Mouse (Mus musculus): ENCODE measurements around the gene Tnn.

- TF ChIP-seq CTCF (IDR thresholded peaks at IDR 0.05; ENCODE audit: low read depth, low read length) (no peak), POLR2A (IDR thresholded peaks at IDR 0.05; ENCODE audit: extremely low read depth, insufficient read depth, low read length) (no peak)
Measured at GRCm38 (mm10) chr1:160078882-160079661, 74.3 kb downstream of the Tnn start.

All from liver, adult 2 months (tissue).